Mouse (Mus musculus) liver, embryonic 13.5 days (tissue): ENCODE measurements at regions not wholly inside any gene's neighbourhood (a gene's known extent, or its start where the extent isn't known, plus 50 kb on each side); places are given as distances from the start of the nearest gene placed in this dataset.

Source experiments
- ATAC-seq: fragments of 200-750 bp; cut with Nextera tagmentation; 2 replicates; pipeline ENCODE4 v1.8.0; 2017; ENCODE audit warnings: low read depth, mild to moderate bottlenecking, moderate number of reproducible peaks, moderate library complexity
- DNase-seq: peaks from one replicate; pipeline ENCODE4 v3.0.0; 2022
- H3K27ac ChIP-seq: fragments of 300-500 bp; sonication (generic); 2 replicates; pipeline ENCODE4 v1.5.1; 2015; ENCODE audit warnings: moderate library complexity, mild to moderate bottlenecking, inconsistent platforms
- H3K27me3 ChIP-seq: fragments of 300-500 bp; sonication (generic); 2 replicates; pipeline ENCODE4 v1.6.1; 2015; ENCODE audit warnings: mild to moderate bottlenecking, inconsistent platforms
- H3K36me3 ChIP-seq: fragments of 300-500 bp; sonication (generic); 2 replicates; pipeline ENCODE4 v1.6.1; 2015; ENCODE audit warnings: mild to moderate bottlenecking, inconsistent platforms
- H3K4me1 ChIP-seq: fragments of 300-500 bp; sonication (generic); replicated peaks from 2 replicates; pipeline ENCODE4 v1.6.1; 2015; ENCODE audit warnings: inconsistent platforms
- H3K4me2 ChIP-seq: fragments of 300-500 bp; sonication (generic); 2 replicates; pipeline ENCODE4 v1.6.1; 2015; ENCODE audit warnings: inconsistent platforms, mild to moderate bottlenecking, moderate library complexity
- H3K4me3 ChIP-seq: fragments of 300-500 bp; sonication (generic); replicated peaks from 2 replicates; pipeline ENCODE4 v1.5.1; 2015; ENCODE audit warnings: mild to moderate bottlenecking, inconsistent platforms
- H3K9ac ChIP-seq: fragments of 300-500 bp; sonication (generic); 2 replicates; pipeline ENCODE4 v1.6.1; 2015; ENCODE audit warnings: mild to moderate bottlenecking, inconsistent platforms
- H3K9me3 ChIP-seq: fragments of 300-500 bp; sonication (generic); replicated peaks from 2 replicates; pipeline ENCODE4 v1.6.1; 2016; ENCODE audit warnings: inconsistent platforms
- WGBS: fragments of 180-500 bp; shearing (Covaris S2); methylation state at CpG from one replicate; pipeline ENCODE4 v1.1.7; 2015; ENCODE audit not compliant: insufficient replicate concordance; 5-methylcytosine and 5-hydroxymethylcytosine counted together

GRCm38 (mm10) chr9:33914919-33915318, 570.8 kb upstream of the Kirrel3 start:
- Histone ChIP-seq H3K4me3 (no peak overlapping the region), H3K4me1 (no peaks in the 10 kb centered on the region), H3K9ac (no peak overlapping the region), H3K4me2 (no peak overlapping the region), H3K27me3 (no peaks in the 10 kb centered on the region), H3K36me3 (no peaks in the 10 kb centered on the region), H3K9me3 (no peaks in the 10 kb centered on the region), H3K27ac (no peak overlapping the region)
- WGBS = 70% methylated on average over 4 of the region's 4 CpGs
- DNase-seq (no peak), ATAC-seq (no peak)

DNA sequence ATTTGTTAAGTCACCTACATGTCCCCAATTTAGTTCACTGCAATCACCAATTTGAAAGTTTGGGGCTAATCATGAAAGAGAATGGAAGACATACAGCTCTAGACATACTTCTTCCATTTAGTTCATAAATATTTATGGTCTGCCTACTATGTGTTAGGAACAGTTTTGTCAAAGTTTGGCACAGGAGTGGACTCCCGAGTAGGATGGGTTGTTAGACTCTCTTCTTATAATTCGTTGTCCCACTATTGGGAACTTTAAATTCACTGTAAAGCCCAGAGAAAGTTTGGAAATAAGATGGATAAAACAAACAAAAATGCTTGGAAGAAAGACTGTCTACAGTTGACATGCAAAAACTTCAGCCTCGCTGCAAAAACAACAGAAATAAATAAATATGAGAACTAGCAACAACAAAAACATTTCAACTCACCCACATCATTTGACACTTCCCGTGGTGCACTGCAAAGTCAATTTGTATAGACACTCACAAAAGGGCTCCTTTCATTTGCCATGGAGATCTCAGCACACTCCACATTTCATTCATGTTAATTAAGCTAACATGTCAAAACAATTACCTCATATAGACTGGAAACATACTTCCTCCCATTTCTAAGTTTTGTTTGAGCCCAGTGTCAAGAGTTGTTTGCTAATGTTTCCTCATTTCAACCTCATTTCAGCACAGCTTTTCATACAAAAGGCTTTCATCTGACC, 570.2 kb upstream of the Kirrel3 start:
- WGBS = 52% methylated on average over 4 of the region's 4 CpGs
- no peaks in the 10 kb centered on the region for H3K36me3 ChIP-seq
- no peak overlapping the region for H3K4me3 ChIP-seq
- H3K4me1 ChIP-seq = no peaks in the 10 kb centered on the region
- no peaks in the 10 kb centered on the region for H3K27me3 ChIP-seq
- no peak overlapping the region for H3K9ac ChIP-seq
- DNase-seq (no peak), ATAC-seq (no peak)
- H3K4me2 ChIP-seq = no peak overlapping the region
- H3K9me3 ChIP-seq = no peaks in the 10 kb centered on the region
- H3K27ac ChIP-seq = no peak overlapping the region

GRCm38 (mm10) chr9:33930286-33930685, 555.4 kb upstream of the Kirrel3 start:
- Histone ChIP-seq H3K4me1 (no peaks in the 10 kb centered on the region), H3K27ac (no peak overlapping the region), H3K9ac (no peak overlapping the region), H3K9me3 (no peaks in the 10 kb centered on the region), H3K36me3 (no peaks in the 10 kb centered on the region), H3K27me3 (no peaks in the 10 kb centered on the region), H3K4me3 (no peak overlapping the region), H3K4me2 (no peak overlapping the region)
- DNase-seq = no peak
- no peak for ATAC-seq
- 65% methylated on average over 4 of the region's 4 CpGs for WGBS

GRCm38 (mm10) chr9:33934071-33934470, 551.6 kb upstream of the Kirrel3 start:
- Histone ChIP-seq H3K9ac (no peak overlapping the region), H3K36me3 (no peaks in the 10 kb centered on the region), H3K4me2 (no peak overlapping the region), H3K4me3 (no peak overlapping the region), H3K27ac (no peak overlapping the region), H3K4me1 (no peaks in the 10 kb centered on the region), H3K27me3 (no peaks in the 10 kb centered on the region), H3K9me3 (no peaks in the 10 kb centered on the region)
- ATAC-seq = no peak
- no peak for DNase-seq
- 66% methylated on average over 5 of the region's 5 CpGs for WGBS

- ATAC-seq = no peak
- no peaks in the 10 kb centered on the region for H3K9me3 ChIP-seq
- no peak overlapping the region for H3K27ac ChIP-seq
- H3K4me3 ChIP-seq = no peak overlapping the region
- H3K36me3 ChIP-seq = no peaks in the 10 kb centered on the region
- no peak overlapping the region for H3K9ac ChIP-seq
- no peaks in the 10 kb centered on the region for H3K27me3 ChIP-seq
- DNase-seq = no peak
- H3K4me1 ChIP-seq = no peaks in the 10 kb centered on the region
- no peak overlapping the region for H3K4me2 ChIP-seq
Observed at GRCm38 (mm10) chr9:33954319-33954718, 531.4 kb upstream of the Kirrel3 start.
